Mouse (Mus musculus) hindbrain, embryonic 10.5 days (tissue): ENCODE measurements at regions not wholly inside any gene's neighbourhood (a gene's known extent, or its start where the extent isn't known, plus 50 kb on each side); places are given as distances from the start of the nearest gene placed in this dataset.

Experiments
- DNase-seq: peaks from one replicate; pipeline ENCODE4 v3.0.0-alpha.2; 2017; ENCODE audit warnings: low spot score
- H3K27ac ChIP-seq: fragments of 300-500 bp; sonication (generic); 2 replicates; pipeline ENCODE4 v1.5.1; 2016; ENCODE audit warnings: mild to moderate bottlenecking, moderate library complexity
- H3K27me3 ChIP-seq: fragments of 300-500 bp; sonication (generic); 2 replicates; pipeline ENCODE4 v1.6.1; 2016; ENCODE audit warnings: mild to moderate bottlenecking; ENCODE audit not compliant: poor library complexity, insufficient read depth, severe bottlenecking
- H3K36me3 ChIP-seq: fragments of 300-500 bp; sonication (generic); 2 replicates; pipeline ENCODE4 v1.6.1; 2016; ENCODE audit warnings: mild to moderate bottlenecking, moderate library complexity
- H3K4me1 ChIP-seq: fragments of 300-500 bp; sonication (generic); replicated peaks from 2 replicates; pipeline ENCODE4 v1.6.1; 2016; ENCODE audit warnings: mild to moderate bottlenecking
- H3K4me3 ChIP-seq: fragments of 300-500 bp; sonication (generic); 2 replicates; pipeline ENCODE4 v1.5.1; 2016; ENCODE audit warnings: mild to moderate bottlenecking, moderate library complexity
- H3K9me3 ChIP-seq: fragments of 300-500 bp; sonication (generic); 2 replicates; pipeline ENCODE4 v1.6.1; 2016; ENCODE audit warnings: mild to moderate bottlenecking, moderate library complexity
- WGBS: fragments of 180-500 bp; shearing (Covaris S2); methylation state at CpG from one replicate; pipeline ENCODE4 v1.1.7; 2016; 5-methylcytosine and 5-hydroxymethylcytosine counted together

GRCm38 (mm10) chr5:126475761-126476160 lies 765.8 kb upstream of the Tmem132c start:
- no peaks in the 10 kb centered on the region for H3K27me3 ChIP-seq
- no peak overlapping the region for H3K4me3 ChIP-seq
- no peak overlapping the region for H3K27ac ChIP-seq
- 69% methylated on average over 3 of the region's 3 CpGs for WGBS
- H3K9me3 ChIP-seq: no peaks in the 10 kb centered on the region
- DNase-seq: no peak
- no peaks in the 10 kb centered on the region for H3K4me1 ChIP-seq
- no peaks in the 10 kb centered on the region for H3K36me3 ChIP-seq

DNA sequence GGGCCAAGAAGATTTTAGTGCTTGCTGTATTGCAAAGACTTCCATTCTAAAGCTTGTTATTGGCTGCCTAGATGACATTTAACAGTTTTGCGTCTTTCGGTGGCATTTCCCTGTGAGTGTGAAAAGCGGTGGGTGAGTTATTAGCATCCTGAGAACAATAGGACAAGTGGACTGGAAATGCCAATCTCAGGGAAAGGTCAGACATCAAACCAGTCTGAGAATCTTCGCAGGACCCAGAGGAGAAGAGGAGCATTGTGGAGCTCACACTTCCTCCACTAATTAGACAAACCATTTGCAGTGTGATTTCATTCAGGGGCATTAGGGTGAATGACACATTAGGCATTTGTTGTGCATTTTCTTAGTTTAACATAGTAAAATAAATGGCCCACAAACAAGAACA lies 719.5 kb upstream of the Tmem132c start:
- H3K36me3 ChIP-seq: no peaks in the 10 kb centered on the region
- no peaks in the 10 kb centered on the region for H3K27me3 ChIP-seq
- H3K4me3 ChIP-seq: no peak overlapping the region
- H3K9me3 ChIP-seq: no peaks in the 10 kb centered on the region
- no peak for DNase-seq
- H3K27ac ChIP-seq: no peak overlapping the region
- 25% methylated on average over 4 of the region's 4 CpGs for WGBS
- peaks cover 10% of the 10 kb centered on the region; the same call in 1 of the 2 replicates for H3K4me1 ChIP-seq

GRCm38 (mm10) chr5:126525863-126526262 lies 715.7 kb upstream of the Tmem132c start:
- DNase-seq: no peak

GRCm38 (mm10) chr5:126530806-126531527 lies 710.6 kb upstream of the Tmem132c start:
- Histone ChIP-seq H3K4me3 (no peak overlapping the region), H3K27me3 (no peaks in the 10 kb centered on the region), H3K27ac (no peak overlapping the region), H3K36me3 (no peaks in the 10 kb centered on the region), H3K4me1 (no peaks in the 10 kb centered on the region), H3K9me3 (no peaks in the 10 kb centered on the region)
- 76% methylated on average over 5 of the region's 5 CpGs for WGBS
- no peak for DNase-seq

More at GRCm38 (mm10) chr5:126525863-126526262, 715.7 kb upstream of the Tmem132c start:
- peaks cover 10% of the 10 kb centered on the region; the same call in 1 of the 2 replicates for H3K4me1 ChIP-seq
- 89% methylated on average over 4 of the region's 4 CpGs for WGBS
- no peaks in the 10 kb centered on the region for H3K27me3 ChIP-seq
- no peaks in the 10 kb centered on the region for H3K36me3 ChIP-seq
- H3K4me3 ChIP-seq: no peak overlapping the region
- no peak overlapping the region for H3K27ac ChIP-seq
- H3K9me3 ChIP-seq: no peaks in the 10 kb centered on the region

- Histone ChIP-seq H3K36me3 (no peaks in the 10 kb centered on the region), H3K27ac (no peak overlapping the region), H3K4me1 (no peaks in the 10 kb centered on the region), H3K9me3 (no peaks in the 10 kb centered on the region), H3K4me3 (no peak overlapping the region), H3K27me3 (no peaks in the 10 kb centered on the region)
- no peak for DNase-seq
- WGBS: 95% methylated on average over 5 of the region's 5 CpGs
These were observed 710.1 kb upstream of the Tmem132c start for GRCm38 (mm10) chr5:126531528-126531894.

DNA sequence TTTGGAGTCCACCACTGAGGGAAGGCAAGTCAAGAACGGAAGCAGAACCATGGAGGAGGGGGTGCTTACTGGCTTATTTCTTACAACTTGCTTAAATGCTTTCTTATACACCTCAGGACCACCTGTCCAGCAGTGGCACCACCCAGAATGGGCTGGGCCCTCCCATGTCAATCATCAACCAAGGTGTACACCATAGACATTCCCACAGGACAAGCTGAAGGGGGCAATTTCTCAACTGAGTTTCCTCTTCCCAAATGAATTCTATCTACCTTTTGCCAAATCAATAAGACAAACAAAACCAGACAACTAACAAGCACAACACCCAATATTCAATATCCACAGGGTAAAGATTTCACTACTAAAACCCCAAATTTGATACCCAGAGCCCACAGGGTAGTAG lies 709.6 kb upstream of the Tmem132c start:
- DNase-seq: no peak
- Histone ChIP-seq H3K27ac (no peak overlapping the region), H3K4me3 (no peak overlapping the region), H3K27me3 (no peaks in the 10 kb centered on the region), H3K4me1 (no peaks in the 10 kb centered on the region), H3K36me3 (no peaks in the 10 kb centered on the region), H3K9me3 (no peaks in the 10 kb centered on the region)
- 89% methylated on average over 1 of the region's 1 CpGs for WGBS

DNA sequence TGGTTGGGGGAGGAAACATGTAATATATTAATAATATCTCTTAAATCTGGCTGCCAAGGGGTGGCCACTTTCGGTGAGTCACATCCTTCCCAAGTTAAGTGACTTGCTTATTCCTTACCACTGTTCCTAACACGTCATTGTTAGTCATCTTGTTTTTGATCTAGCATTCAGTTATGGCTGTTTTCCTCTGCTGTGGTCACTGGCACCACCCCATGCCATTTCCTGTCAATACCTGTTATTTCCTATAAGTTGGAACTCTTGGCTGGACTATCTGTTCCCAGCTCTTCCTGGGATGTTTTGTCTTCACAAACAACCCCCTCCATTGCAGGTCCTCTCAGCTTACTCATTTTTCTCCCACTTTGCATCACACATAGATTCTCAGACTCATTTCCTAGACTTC lies 703.5 kb upstream of the Tmem132c start:
- Histone ChIP-seq H3K4me3 (no peak overlapping the region), H3K36me3 (no peaks in the 10 kb centered on the region), H3K27ac (no peak overlapping the region), H3K9me3 (no peaks in the 10 kb centered on the region), H3K4me1 (no peaks in the 10 kb centered on the region), H3K27me3 (no peaks in the 10 kb centered on the region)
- DNase-seq: no peak
- 81% methylated on average over 2 of the region's 2 CpGs for WGBS

GRCm38 (mm10) chr5:126544261-126544976 lies 697.2 kb upstream of the Tmem132c start:
- 81% methylated on average over 8 of the region's 8 CpGs for WGBS
- H3K27ac ChIP-seq: no peak overlapping the region
- H3K4me1 ChIP-seq: no peaks in the 10 kb centered on the region
- H3K4me3 ChIP-seq: no peak overlapping the region
- H3K27me3 ChIP-seq: no peaks in the 10 kb centered on the region
- DNase-seq: no peak
- H3K9me3 ChIP-seq: no peaks in the 10 kb centered on the region
- H3K36me3 ChIP-seq: no peaks in the 10 kb centered on the region

DNA sequence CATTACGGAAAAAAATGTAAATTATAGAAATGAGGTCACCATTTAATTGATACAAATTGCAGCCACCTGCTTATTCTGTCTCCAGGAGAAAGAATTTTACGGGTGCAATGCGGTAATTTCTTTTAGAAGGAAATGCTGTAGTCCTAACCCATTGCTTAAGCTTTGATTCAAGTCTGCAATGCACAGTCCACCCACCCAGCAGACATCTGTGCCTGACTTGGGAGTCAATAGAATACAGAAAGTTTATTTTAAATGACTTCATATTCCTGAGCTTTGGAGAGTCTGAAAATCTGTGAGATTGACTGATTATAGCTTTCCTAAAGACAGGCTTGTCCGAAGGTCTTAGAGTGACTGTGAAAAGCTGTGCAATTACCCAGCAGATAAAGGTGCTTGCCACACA lies 693.8 kb upstream of the Tmem132c start:
- no peaks in the 10 kb centered on the region for H3K9me3 ChIP-seq
- no peak overlapping the region for H3K27ac ChIP-seq
- no peak overlapping the region for H3K4me3 ChIP-seq
- H3K36me3 ChIP-seq: no peaks in the 10 kb centered on the region
- WGBS: 85% methylated on average over 4 of the region's 4 CpGs
- H3K27me3 ChIP-seq: no peaks in the 10 kb centered on the region
- DNase-seq: no peak
- no peaks in the 10 kb centered on the region for H3K4me1 ChIP-seq

DNA sequence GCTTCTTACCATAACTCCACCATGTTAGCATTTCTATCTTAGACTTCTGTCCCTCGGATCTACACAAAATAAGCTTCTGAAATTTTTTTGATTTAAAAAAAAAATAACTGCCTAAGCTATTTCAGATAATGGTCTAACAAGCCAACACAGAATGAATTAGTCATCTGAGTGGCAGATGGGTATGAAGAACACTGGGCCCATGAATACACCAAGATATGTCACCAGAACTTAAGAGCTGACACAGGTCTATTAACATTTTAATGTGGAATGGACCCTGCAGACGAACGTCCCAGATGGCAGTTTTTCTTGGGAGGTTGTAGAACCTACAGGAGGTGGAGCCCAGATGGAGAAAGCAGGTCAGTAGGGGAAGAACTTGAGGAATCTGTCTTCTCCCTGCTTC lies 689.9 kb upstream of the Tmem132c start:
- 81% methylated on average over 3 of the region's 3 CpGs for WGBS
- Histone ChIP-seq H3K4me1 (no peaks in the 10 kb centered on the region), H3K9me3 (no peaks in the 10 kb centered on the region), H3K36me3 (no peaks in the 10 kb centered on the region), H3K27me3 (no peaks in the 10 kb centered on the region), H3K4me3 (no peak overlapping the region), H3K27ac (no peak overlapping the region)
- no peak for DNase-seq

DNA sequence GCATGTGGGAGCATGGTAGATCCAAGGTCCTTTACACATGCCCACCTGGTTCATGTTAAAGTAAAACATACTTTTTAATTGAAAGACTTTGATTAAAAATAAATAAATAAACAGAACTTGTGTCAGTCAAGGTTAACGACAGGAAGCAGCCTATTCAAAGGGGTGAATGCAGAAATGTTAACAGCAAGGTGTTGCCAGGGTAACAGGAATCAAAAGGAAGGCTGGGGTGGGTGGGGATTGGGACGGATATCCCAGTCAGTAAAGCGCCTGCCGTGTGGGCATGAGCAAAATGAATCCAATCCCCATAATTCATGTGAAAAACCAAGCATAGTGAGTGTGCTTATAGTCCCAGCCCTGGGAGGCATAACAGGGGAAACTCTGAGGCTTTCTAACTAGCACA lies 682.6 kb upstream of the Tmem132c start:
- 62% methylated on average over 4 of the region's 4 CpGs for WGBS
- no peaks in the 10 kb centered on the region for H3K9me3 ChIP-seq
- no peak for DNase-seq
- H3K27ac ChIP-seq: no peak overlapping the region
- no peaks in the 10 kb centered on the region for H3K36me3 ChIP-seq
- H3K4me1 ChIP-seq: 0 out of 2 replicates have a peak, but pooled peaks cover 3% of the 10 kb centered on the region
- H3K4me3 ChIP-seq: no peak overlapping the region
- H3K27me3 ChIP-seq: no peaks in the 10 kb centered on the region

GRCm38 (mm10) chr5:126565817-126566216 lies 675.8 kb upstream of the Tmem132c start:
- Histone ChIP-seq H3K9me3 (no peaks in the 10 kb centered on the region), H3K4me3 (no peak overlapping the region), H3K36me3 (no peaks in the 10 kb centered on the region), H3K27me3 (no peaks in the 10 kb centered on the region), H3K4me1 (no peaks in the 10 kb centered on the region), H3K27ac (no peak overlapping the region)
- no peak for DNase-seq
- WGBS: 84% methylated on average over 2 of the region's 2 CpGs

GRCm38 (mm10) chr5:126566226-126566625 lies 675.4 kb upstream of the Tmem132c start:
- no peaks in the 10 kb centered on the region for H3K27me3 ChIP-seq
- H3K36me3 ChIP-seq: no peaks in the 10 kb centered on the region
- H3K9me3 ChIP-seq: no peaks in the 10 kb centered on the region
- no peak for DNase-seq
- no peaks in the 10 kb centered on the region for H3K4me1 ChIP-seq
- H3K27ac ChIP-seq: no peak overlapping the region
- H3K4me3 ChIP-seq: no peak overlapping the region
- WGBS: 84% methylated on average over 6 of the region's 6 CpGs
